Mouse (Mus musculus): Measurements from ENCODE around the gene Aurkaip1.

- no peak for TF ChIP-seq POLR2A (IDR thresholded peaks at IDR 0.05; ENCODE audit: extremely low read depth, insufficient read depth, low read length)
- no peak for TF ChIP-seq CTCF (IDR thresholded peaks at IDR 0.05; ENCODE audit: extremely low read depth, insufficient read depth, low read length)
These were observed 9.3 kb downstream of the Aurkaip1 start for GRCm38 (mm10) chr4:155840076-155841002.
